Mouse (Mus musculus): ENCODE measurements around the gene Actrt3. TPM values are rescaled to one million over a fixed set of nuclear protein-coding genes. Genes with fewer than 3 reads are reported as not detected.
A peak's percentile ranks its signal among the peaks of the same experiment; 100 is the strongest.

The Actrt3 gene
- total and polyA plus RNA-seq, 3 experiments: 0.16 to 0.17 TPM; not detected in 1

- peak overlapping the region; percentile 40; the same call in 1 of the 2 replicates for H3K9ac ChIP-seq (ENCODE audit: insufficient read depth, low read depth)
- in situ Hi-C loops (cut with MboI; ENCODE audit: low pct_ligation_motif_present, low pct_unique_long_range_greater_than_20kb, low sequenced_read_pairs): no loop called here
Measured at GRCm38 (mm10) chr3:30601175-30601574, 1.4 kb upstream of the Actrt3 start.

DNA sequence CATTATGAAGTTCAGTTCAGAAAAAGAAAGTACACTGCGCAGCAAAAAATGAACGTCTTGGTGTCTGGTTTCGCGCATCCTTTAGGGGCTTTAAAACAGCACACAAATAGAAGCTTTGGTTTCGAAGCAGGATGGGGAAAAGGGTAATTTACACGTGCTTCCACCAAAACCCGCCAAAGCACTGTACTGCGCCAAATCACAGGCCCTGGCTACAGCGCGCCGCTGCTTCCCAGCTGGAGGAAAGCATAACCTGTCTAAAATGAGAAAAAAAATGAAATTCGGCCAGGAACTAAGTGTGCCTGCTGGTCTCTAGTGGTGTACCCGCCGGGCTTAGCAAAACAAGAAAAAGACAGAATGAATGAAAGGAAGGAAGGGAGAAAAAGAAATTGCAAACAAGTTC, 978 bp upstream of the Actrt3 start:
- peak overlapping the region; percentile 44 for H3K27ac ChIP-seq (ENCODE audit: insufficient read depth, low read depth)
- H3K4me2 ChIP-seq (ENCODE audit: insufficient read depth, low read depth, poor library complexity, severe bottlenecking): peak overlapping the region; percentile 48
- H3K9ac ChIP-seq (ENCODE audit: insufficient read depth, low read depth): peak overlapping the region; percentile 31
- H3K9me3 ChIP-seq (replicated peaks; ENCODE audit: low read length): no peaks in the 10 kb centered on the region
- DNase-seq (ENCODE audit: extremely low read depth): peak; percentile 53
- peaks cover 5 to 15% of the 10 kb centered on the region in 2 experiments for H3K36me3 ChIP-seq (replicated peaks in 1 of 2; ENCODE audit: control insufficient read depth in 1 of 2, insufficient read depth in 1 of 2, low read length in 1 of 2)
- H3K4me3 ChIP-seq (replicated peaks in 1 of 3; ENCODE audit: low read depth in 2 of 3, low read length in 2 of 3, poor library complexity in 1 of 3): peak overlapping the region; percentile 45 to 77 (median 62)
- dilution Hi-C loops (cut with MboI; ENCODE audit: extremely low pct_ligation_motif_present, extremely low pct_unique_long_range_greater_than_20kb, low sequenced_read_pairs): no loop called here
- H3K79me2 ChIP-seq (replicated peaks; ENCODE audit: control insufficient read depth, extremely low read depth, insufficient read depth, poor library complexity, severe bottlenecking): peaks cover 23% of the 10 kb centered on the region
- TF ChIP-seq HCFC1 (IDR thresholded peaks at IDR 0.05; ENCODE audit: low read depth, low read length): no peak
- no peak for TF ChIP-seq POLR2AphosphoS2 (IDR thresholded peaks at IDR 0.05; ENCODE audit: low read depth, low read length)
- TF ChIP-seq MAX (IDR thresholded peaks at IDR 0.05; ENCODE audit: low read length): peak; percentile 95
- TF ChIP-seq NELFE (IDR thresholded peaks at IDR 0.05; ENCODE audit: low read depth, low read length): no peak
- peak; percentile 56 for TF ChIP-seq BHLHE40 (IDR thresholded peaks at IDR 0.05; ENCODE audit: low read depth, low read length)
- no peak for TF ChIP-seq TCF12 (IDR thresholded peaks at IDR 0.05; ENCODE audit: low read depth, low read length)
- no peak for TF ChIP-seq CTCF (conservative IDR thresholded peaks at IDR 0.05 in 1 of 2, IDR thresholded peaks at IDR 0.05 in 1 of 2; ENCODE audit: low read depth in 2 of 2, low read length in 2 of 2)
- peak; percentile 64; the same call in 1 of the 2 replicates for TF ChIP-seq ZNF384 (IDR thresholded peaks at IDR 0.05; ENCODE audit: low read depth, low read length)
- no peak for TF ChIP-seq UBTF (IDR thresholded peaks at IDR 0.05; ENCODE audit: low read depth, low read length)
- TF ChIP-seq KAT2A (IDR thresholded peaks at IDR 0.05; ENCODE audit: insufficient replicate concordance, low read length): no peak
- TF ChIP-seq E2F4 (IDR thresholded peaks at IDR 0.05; ENCODE audit: insufficient replicate concordance, low read depth, low read length): no peak
- peak; percentile 63; the same call in 1 of the 2 replicates for TF ChIP-seq MYC (IDR thresholded peaks at IDR 0.05; ENCODE audit: low read depth, low read length)
- 0 out of 2 replicates have a peak, but pooled peaks have one; percentile 3 for TF ChIP-seq ETS1 (conservative IDR thresholded peaks at IDR 0.05; ENCODE audit: low read depth, low read length)
- TF ChIP-seq EP300 (IDR thresholded peaks at IDR 0.05; ENCODE audit: low read length): no peak
- TF ChIP-seq NRF1 (IDR thresholded peaks at IDR 0.05; ENCODE audit: low read depth, low read length): no peak
- peak; percentile 47; the same call in 1 of the 2 replicates for TF ChIP-seq MXI1 (IDR thresholded peaks at IDR 0.05; ENCODE audit: low read depth, low read length)
- TF ChIP-seq MAZ (IDR thresholded peaks at IDR 0.05; ENCODE audit: low read depth, low read length): 0 out of 2 replicates have a peak, but pooled peaks have one; percentile 33
- TF ChIP-seq PAX5 (IDR thresholded peaks at IDR 0.05; ENCODE audit: low read length): no peak
- no peak for TF ChIP-seq ZKSCAN1 (IDR thresholded peaks at IDR 0.05; ENCODE audit: borderline replicate concordance, low read depth, low read length)
- no peak for TF ChIP-seq MAFK (IDR thresholded peaks at IDR 0.05; ENCODE audit: insufficient replicate concordance, low read length)
- no peak for TF ChIP-seq JUN (IDR thresholded peaks at IDR 0.05; ENCODE audit: insufficient read depth, low read depth, low read length)
- TF ChIP-seq RCOR1 (conservative IDR thresholded peaks at IDR 0.05; ENCODE audit: low read depth, low read length): no peak
- TF ChIP-seq ZMIZ1 (IDR thresholded peaks at IDR 0.05; ENCODE audit: low read depth, low read length): no peak
- no peak for TF ChIP-seq SMC3 (IDR thresholded peaks at IDR 0.05; ENCODE audit: low read depth, low read length)
- H3K4me1 ChIP-seq (ENCODE audit: control insufficient read depth in 1 of 2, insufficient read depth in 2 of 2): peaks cover 2 to 27% of the 10 kb centered on the region in 2 experiments; a peak in 3 of 4 replicates
- in situ Hi-C loops (cut with MboI; ENCODE audit: low pct_ligation_motif_present, low pct_unique_long_range_greater_than_20kb, low sequenced_read_pairs): no loop called here
- no peaks in the 10 kb centered on the region for H3K27me3 ChIP-seq (replicated peaks)

More at GRCm38 (mm10) chr3:30601175-30601574, 1.4 kb upstream of the Actrt3 start:
- DNase-seq (ENCODE audit: extremely low read depth): peak; percentile 94
- peaks cover 6 to 16% of the 10 kb centered on the region in 2 experiments for H3K36me3 ChIP-seq (replicated peaks in 1 of 2; ENCODE audit: control insufficient read depth in 1 of 2, insufficient read depth in 1 of 2, low read length in 1 of 2)
- peak overlapping the region; percentile 61; the same call in 1 of the 2 replicates for H3K4me2 ChIP-seq (ENCODE audit: insufficient read depth, low read depth, poor library complexity, severe bottlenecking)
- no peaks in the 10 kb centered on the region for H3K9me3 ChIP-seq (replicated peaks; ENCODE audit: low read length)
- H3K27me3 ChIP-seq (replicated peaks): no peaks in the 10 kb centered on the region
- peak overlapping the region; percentile 59; the same call in 1 of the 2 replicates for H3K27ac ChIP-seq (ENCODE audit: insufficient read depth, low read depth)
- H3K4me3 ChIP-seq (replicated peaks in 1 of 3; ENCODE audit: low read depth in 2 of 3, low read length in 2 of 3, poor library complexity in 1 of 3): peak overlapping the region; percentile 62 to 77 (median 62)
- peaks cover 3 to 32% of the 10 kb centered on the region in 2 experiments; a peak in 3 of 4 replicates for H3K4me1 ChIP-seq (ENCODE audit: control insufficient read depth in 1 of 2, insufficient read depth in 2 of 2)
- H3K79me2 ChIP-seq (replicated peaks; ENCODE audit: control insufficient read depth, extremely low read depth, insufficient read depth, poor library complexity, severe bottlenecking): peaks cover 24% of the 10 kb centered on the region
- dilution Hi-C loops (cut with MboI; ENCODE audit: extremely low pct_ligation_motif_present, extremely low pct_unique_long_range_greater_than_20kb, low sequenced_read_pairs): no loop called here
- TF ChIP-seq TBP (conservative IDR thresholded peaks at IDR 0.05; ENCODE audit: low read depth, low read length): peak; percentile 100
- peak; percentile 89; the same call in 1 of the 2 replicates for TF ChIP-seq SIN3A (IDR thresholded peaks at IDR 0.05; ENCODE audit: low read length)
- TF ChIP-seq MAFK (IDR thresholded peaks at IDR 0.05; ENCODE audit: insufficient replicate concordance, low read length): peak; percentile 98
- TF ChIP-seq PAX5 (IDR thresholded peaks at IDR 0.05; ENCODE audit: low read length): no peak
- peak; percentile 61; the same call in 1 of the 2 replicates for TF ChIP-seq CHD1 (IDR thresholded peaks at IDR 0.05; ENCODE audit: low read depth, low read length)
- 0 out of 2 replicates have a peak, but pooled peaks have one; percentile 10 for TF ChIP-seq IRF4 (IDR thresholded peaks at IDR 0.05; ENCODE audit: low read depth, low read length)
- TF ChIP-seq E2F4 (IDR thresholded peaks at IDR 0.05; ENCODE audit: insufficient replicate concordance, low read depth, low read length): 0 out of 2 replicates have a peak, but pooled peaks have one; percentile 85
- no peak for TF ChIP-seq ZKSCAN1 (IDR thresholded peaks at IDR 0.05; ENCODE audit: borderline replicate concordance, low read depth, low read length)
- no peak for TF ChIP-seq JUN (IDR thresholded peaks at IDR 0.05; ENCODE audit: insufficient read depth, low read depth, low read length)
- TF ChIP-seq MXI1 (IDR thresholded peaks at IDR 0.05; ENCODE audit: low read depth, low read length): 0 out of 2 replicates have a peak, but pooled peaks have one; percentile 6
- TF ChIP-seq NELFE (IDR thresholded peaks at IDR 0.05; ENCODE audit: low read depth, low read length): no peak
- TF ChIP-seq MYC (IDR thresholded peaks at IDR 0.05; ENCODE audit: low read depth, low read length): 0 out of 2 replicates have a peak, but pooled peaks have one; percentile 1
- peak; percentile 96 for TF ChIP-seq ELF1 (IDR thresholded peaks at IDR 0.05; ENCODE audit: low read depth, low read length)
- TF ChIP-seq NRF1 (IDR thresholded peaks at IDR 0.05; ENCODE audit: low read depth, low read length): peak; percentile 65
- no peak for TF ChIP-seq POLR2A (IDR thresholded peaks at IDR 0.05; ENCODE audit: low read depth, low read length)
- peak; percentile 82; the same call in 1 of the 2 replicates for TF ChIP-seq KAT2A (IDR thresholded peaks at IDR 0.05; ENCODE audit: insufficient replicate concordance, low read length)
